Mouse (Mus musculus) hindbrain, embryonic 10.5 days (tissue): Measurements from ENCODE around the gene Grm5. TPM values are rescaled to one million over a fixed set of nuclear protein-coding genes. Genes with fewer than 3 reads are reported as not detected.

Experiments used
- DNase-seq: peaks from one replicate; pipeline ENCODE4 v3.0.0-alpha.2; 2017; ENCODE audit warnings: low spot score
- H3K27ac ChIP-seq: fragments of 300-500 bp; sonication (generic); 2 replicates; pipeline ENCODE4 v1.5.1; 2016; ENCODE audit warnings: mild to moderate bottlenecking, moderate library complexity
- H3K27me3 ChIP-seq: fragments of 300-500 bp; sonication (generic); 2 replicates; pipeline ENCODE4 v1.6.1; 2016; ENCODE audit warnings: mild to moderate bottlenecking; ENCODE audit not compliant: poor library complexity, insufficient read depth, severe bottlenecking
- H3K36me3 ChIP-seq: fragments of 300-500 bp; sonication (generic); 2 replicates; pipeline ENCODE4 v1.6.1; 2016; ENCODE audit warnings: mild to moderate bottlenecking, moderate library complexity
- H3K4me1 ChIP-seq: fragments of 300-500 bp; sonication (generic); replicated peaks from 2 replicates; pipeline ENCODE4 v1.6.1; 2016; ENCODE audit warnings: mild to moderate bottlenecking
- H3K4me3 ChIP-seq: fragments of 300-500 bp; sonication (generic); 2 replicates; pipeline ENCODE4 v1.5.1; 2016; ENCODE audit warnings: mild to moderate bottlenecking, moderate library complexity
- H3K9me3 ChIP-seq: fragments of 300-500 bp; sonication (generic); 2 replicates; pipeline ENCODE4 v1.6.1; 2016; ENCODE audit warnings: mild to moderate bottlenecking, moderate library complexity
- WGBS: fragments of 180-500 bp; shearing (Covaris S2); methylation state at CpG from one replicate; pipeline ENCODE4 v1.1.7; 2016; 5-methylcytosine and 5-hydroxymethylcytosine counted together
- polyA plus RNA-seq: library from polyadenylated mRNA; unstranded; fragments of >200 nt; fragmentation: Nextera tagmentation; extraction: Ambion mirVana; gene quantifications from 2 replicates; pipeline ENCODE4 v1.2.1, GENCODE M21; 2016

Grm5 gene
- polyA plus RNA-seq, 1 experiment from 2014 or later, result 0.41 TPM

- no peak overlapping the region for H3K4me3 ChIP-seq
- no peaks in the 10 kb centered on the region for H3K9me3 ChIP-seq
- no peaks in the 10 kb centered on the region for H3K36me3 ChIP-seq
- no peak overlapping the region for H3K27ac ChIP-seq
- no peaks in the 10 kb centered on the region for H3K27me3 ChIP-seq
- no peak for DNase-seq
- 76% methylated on average over 1 of the region's 1 CpGs for WGBS
- no peaks in the 10 kb centered on the region for H3K4me1 ChIP-seq
These were observed 134.7 kb downstream of the Grm5 start for GRCm38 (mm10) chr7:87718631-87719030.

- Histone ChIP-seq H3K4me1 (no peaks in the 10 kb centered on the region), H3K36me3 (no peaks in the 10 kb centered on the region), H3K27ac (no peak overlapping the region), H3K9me3 (no peaks in the 10 kb centered on the region), H3K27me3 (no peaks in the 10 kb centered on the region), H3K4me3 (no peak overlapping the region)
- DNase-seq, result no peak
These were observed 150.5 kb downstream of the Grm5 start for GRCm38 (mm10) chr7:87734511-87734910.

GRCm38 (mm10) chr7:87761945-87762344 is 178.0 kb downstream of the Grm5 start:
- Histone ChIP-seq H3K36me3 (no peaks in the 10 kb centered on the region), H3K27ac (no peak overlapping the region), H3K27me3 (no peaks in the 10 kb centered on the region), H3K4me1 (peaks cover 11% of the 10 kb centered on the region), H3K9me3 (no peaks in the 10 kb centered on the region), H3K4me3 (no peak overlapping the region)
- 56% methylated on average over 2 of the region's 2 CpGs for WGBS
- no peak for DNase-seq

GRCm38 (mm10) chr7:87762376-87762775 is 178.4 kb downstream of the Grm5 start:
- H3K27ac ChIP-seq, result no peak overlapping the region
- no peak for DNase-seq
- no peaks in the 10 kb centered on the region for H3K9me3 ChIP-seq
- H3K4me3 ChIP-seq, result no peak overlapping the region
- no peaks in the 10 kb centered on the region for H3K27me3 ChIP-seq
- WGBS, result 49% methylated on average over 3 of the region's 3 CpGs
- peaks cover 11% of the 10 kb centered on the region for H3K4me1 ChIP-seq
- no peaks in the 10 kb centered on the region for H3K36me3 ChIP-seq

DNA sequence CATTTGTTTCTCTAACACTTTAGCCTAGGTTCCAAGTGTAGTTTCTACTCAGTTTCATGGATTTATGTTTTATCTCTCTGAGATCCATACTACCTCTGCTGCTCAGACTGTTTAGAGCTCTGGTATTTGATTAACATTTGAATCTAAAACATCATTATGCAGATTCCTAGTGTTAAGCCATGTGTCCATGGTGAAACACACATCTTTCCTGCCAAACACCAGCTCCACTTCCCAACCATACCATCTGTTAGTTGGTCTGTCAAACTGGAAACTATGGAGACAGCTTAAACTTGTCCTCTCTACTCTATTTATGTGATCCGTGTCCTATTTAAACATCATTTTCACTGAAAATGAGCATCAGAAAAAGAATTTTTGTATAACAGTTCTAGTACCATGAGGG is 203.6 kb downstream of the Grm5 start:
- no peaks in the 10 kb centered on the region for H3K27me3 ChIP-seq
- H3K27ac ChIP-seq, result no peak overlapping the region
- WGBS, result 96% methylated on average over 1 of the region's 1 CpGs
- DNase-seq, result no peak
- no peaks in the 10 kb centered on the region for H3K36me3 ChIP-seq
- no peaks in the 10 kb centered on the region for H3K4me1 ChIP-seq
- H3K9me3 ChIP-seq, result no peaks in the 10 kb centered on the region
- H3K4me3 ChIP-seq, result no peak overlapping the region

- no peaks in the 10 kb centered on the region for H3K9me3 ChIP-seq
- no peaks in the 10 kb centered on the region for H3K27me3 ChIP-seq
- no peaks in the 10 kb centered on the region for H3K4me1 ChIP-seq
- H3K36me3 ChIP-seq, result no peaks in the 10 kb centered on the region
- H3K27ac ChIP-seq, result no peak overlapping the region
- H3K4me3 ChIP-seq, result no peak overlapping the region
- no peak for DNase-seq
These were observed 205.0 kb downstream of the Grm5 start for GRCm38 (mm10) chr7:87788963-87789362.

DNA sequence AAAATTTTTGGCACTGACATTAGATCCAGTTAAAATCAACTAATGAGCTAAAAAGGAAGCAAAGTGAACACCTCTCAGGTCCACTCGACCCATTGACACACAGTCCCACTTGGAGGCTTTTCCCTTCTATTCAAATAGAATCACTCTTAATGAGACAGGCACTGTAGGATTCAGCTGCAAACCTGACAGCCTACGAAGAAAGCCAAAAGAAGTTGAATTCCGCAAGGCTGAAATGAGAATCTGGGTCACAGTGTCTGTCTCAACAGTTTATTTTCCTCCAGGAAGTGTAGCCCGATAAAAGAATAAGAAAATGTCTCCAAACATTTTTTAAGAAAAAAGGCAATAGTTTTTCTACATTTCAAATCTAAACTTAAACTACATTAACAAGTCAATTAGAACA is 209.9 kb downstream of the Grm5 start:
- no peak for DNase-seq
- Histone ChIP-seq H3K4me1 (no peaks in the 10 kb centered on the region), H3K4me3 (no peak overlapping the region), H3K36me3 (no peaks in the 10 kb centered on the region), H3K27me3 (no peaks in the 10 kb centered on the region), H3K9me3 (no peaks in the 10 kb centered on the region; the same call in 1 of the 2 replicates), H3K27ac (no peak overlapping the region)
- 76% methylated on average over 4 of the region's 4 CpGs for WGBS

- Histone ChIP-seq H3K4me1 (no peaks in the 10 kb centered on the region), H3K4me3 (no peak overlapping the region), H3K27ac (no peak overlapping the region), H3K36me3 (no peaks in the 10 kb centered on the region), H3K9me3 (no peaks in the 10 kb centered on the region), H3K27me3 (no peaks in the 10 kb centered on the region)
- DNase-seq, result no peak
- WGBS, result 79% methylated on average over 1 of the region's 1 CpGs
These were observed 240.9 kb downstream of the Grm5 start for GRCm38 (mm10) chr7:87824898-87825297.

DNA sequence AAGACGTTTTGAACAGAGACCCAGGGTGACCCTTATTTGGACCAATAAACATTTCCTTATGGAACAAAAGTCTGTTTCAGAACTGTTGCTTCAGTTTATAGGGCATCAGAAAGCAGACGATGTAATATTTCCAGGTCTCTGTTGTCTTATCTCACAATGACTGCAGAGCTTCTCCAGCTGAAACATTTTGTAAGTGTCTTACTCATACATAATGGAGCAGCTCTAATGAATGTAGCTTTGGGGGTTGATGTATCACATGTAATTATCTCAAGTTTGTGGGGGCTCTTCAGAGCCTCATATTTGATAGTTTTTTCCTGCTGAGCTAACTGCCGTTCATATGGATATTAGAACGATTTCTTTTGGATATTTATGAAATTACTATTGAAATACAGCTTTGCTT is 250.7 kb downstream of the Grm5 start:
- Histone ChIP-seq H3K27me3 (no peaks in the 10 kb centered on the region), H3K36me3 (no peaks in the 10 kb centered on the region), H3K9me3 (no peaks in the 10 kb centered on the region), H3K27ac (no peak overlapping the region), H3K4me3 (no peak overlapping the region), H3K4me1 (no peaks in the 10 kb centered on the region)
- WGBS, result 86% methylated on average over 4 of the region's 4 CpGs
- no peak for DNase-seq

DNA sequence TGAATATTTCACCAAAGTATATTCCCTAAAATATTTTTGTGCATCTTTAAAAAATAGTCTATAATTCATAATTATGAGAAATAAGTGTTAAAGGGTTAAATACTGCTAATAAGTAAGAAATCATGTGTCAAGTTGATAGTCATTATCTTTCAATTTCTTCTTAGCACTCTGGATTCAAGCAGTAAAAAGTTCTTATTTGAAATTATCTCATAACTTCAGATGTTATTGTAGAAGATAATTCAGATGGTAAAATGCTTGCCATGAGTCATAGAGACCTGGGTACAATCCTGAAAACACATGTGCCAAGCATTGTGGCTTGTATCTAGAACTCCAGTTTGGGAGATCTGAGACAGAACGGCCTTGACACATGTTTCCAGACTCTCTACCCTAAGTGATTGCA is 254.6 kb downstream of the Grm5 start:
- Histone ChIP-seq H3K27ac (no peak overlapping the region), H3K4me3 (no peak overlapping the region), H3K4me1 (no peaks in the 10 kb centered on the region), H3K27me3 (no peaks in the 10 kb centered on the region), H3K36me3 (no peaks in the 10 kb centered on the region), H3K9me3 (no peaks in the 10 kb centered on the region)
- DNase-seq, result no peak
- 80% methylated on average over 1 of the region's 1 CpGs for WGBS

- no peaks in the 10 kb centered on the region for H3K36me3 ChIP-seq
- DNase-seq, result no peak
- no peaks in the 10 kb centered on the region for H3K4me1 ChIP-seq
- H3K4me3 ChIP-seq, result no peak overlapping the region
- no peaks in the 10 kb centered on the region for H3K9me3 ChIP-seq
- H3K27me3 ChIP-seq, result no peaks in the 10 kb centered on the region
- H3K27ac ChIP-seq, result no peak overlapping the region
These were observed 259.5 kb downstream of the Grm5 start for GRCm38 (mm10) chr7:87843496-87843895.

DNA sequence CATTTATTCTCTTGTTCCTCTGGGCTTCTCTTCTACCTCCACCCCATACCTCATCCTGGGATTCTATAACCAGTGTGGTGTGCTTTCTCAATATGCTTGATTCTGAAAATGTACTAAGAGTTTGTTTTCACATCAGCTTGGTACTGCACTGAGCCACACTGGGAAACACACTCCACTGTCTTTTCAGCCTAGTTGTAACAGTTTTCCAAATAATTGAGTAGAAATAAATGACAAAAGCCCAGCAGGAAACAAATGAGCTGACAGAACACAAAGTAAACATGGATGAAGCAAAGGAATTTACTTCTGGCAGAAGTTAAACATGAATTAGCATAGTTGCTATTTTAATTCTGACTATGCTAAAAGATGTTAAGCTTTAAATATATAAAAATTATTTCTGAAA is 262.1 kb downstream of the Grm5 start:
- no peaks in the 10 kb centered on the region for H3K36me3 ChIP-seq
- no peaks in the 10 kb centered on the region for H3K9me3 ChIP-seq
- no peak overlapping the region for H3K4me3 ChIP-seq
- H3K27ac ChIP-seq, result no peak overlapping the region
- H3K4me1 ChIP-seq, result no peaks in the 10 kb centered on the region
- no peaks in the 10 kb centered on the region for H3K27me3 ChIP-seq
- no peak for DNase-seq

DNA sequence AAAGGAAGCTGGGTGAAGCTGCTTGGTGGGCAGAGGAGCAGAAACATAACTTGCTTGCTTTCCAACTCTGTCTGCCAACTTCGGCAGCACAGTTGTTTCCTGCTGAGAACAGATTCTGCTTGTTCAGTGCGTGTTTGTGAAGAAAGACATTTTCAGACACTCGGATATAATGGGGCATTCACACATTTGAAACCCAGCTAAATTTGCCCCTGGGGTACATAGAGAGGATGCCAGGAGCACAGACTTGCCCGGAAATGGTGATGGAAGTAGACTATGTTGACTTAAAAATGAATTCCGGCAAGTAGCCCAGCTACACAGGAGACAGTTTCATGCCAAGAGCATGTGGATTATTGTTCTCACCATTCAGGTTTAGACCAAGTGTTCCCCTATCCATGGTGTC is 342.0 kb downstream of the Grm5 start:
- no peak for DNase-seq
- Histone ChIP-seq H3K27ac (no peak overlapping the region), H3K27me3 (no peaks in the 10 kb centered on the region), H3K36me3 (no peaks in the 10 kb centered on the region), H3K4me1 (0 out of 2 replicates have a peak, but pooled peaks cover 4% of the 10 kb centered on the region), H3K9me3 (no peaks in the 10 kb centered on the region), H3K4me3 (no peak overlapping the region)
- 58% methylated on average over 5 of the region's 5 CpGs for WGBS

DNA sequence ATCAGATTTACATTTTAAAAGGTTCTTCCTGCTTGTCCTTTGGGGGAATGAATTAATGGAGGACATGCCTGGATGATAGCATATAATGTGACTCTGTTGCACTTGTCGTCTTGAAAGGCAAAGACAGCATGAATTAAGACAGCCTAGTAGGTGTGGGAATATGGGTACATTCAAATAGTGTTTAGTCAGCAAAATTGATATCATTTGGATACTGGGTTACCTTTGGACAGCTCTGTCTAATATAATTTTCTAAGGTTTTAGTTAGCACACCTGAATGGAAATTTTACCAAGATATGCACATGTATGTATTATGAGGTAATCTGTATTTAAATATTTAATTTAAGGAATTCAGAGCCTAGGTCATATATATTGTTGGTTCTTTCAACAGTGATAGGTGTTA is 353.4 kb downstream of the Grm5 start:
- no peak overlapping the region for H3K4me3 ChIP-seq
- H3K9me3 ChIP-seq, result no peaks in the 10 kb centered on the region
- WGBS, result 58% methylated on average over 1 of the region's 1 CpGs
- no peaks in the 10 kb centered on the region; the same call in 1 of the 2 replicates for H3K4me1 ChIP-seq
- no peak overlapping the region for H3K27ac ChIP-seq
- DNase-seq, result no peak
- no peaks in the 10 kb centered on the region for H3K27me3 ChIP-seq
- H3K36me3 ChIP-seq, result no peaks in the 10 kb centered on the region
